Mouse (Mus musculus) forebrain, postnatal 0 days (tissue): ENCODE measurements at regions not wholly inside any gene's neighbourhood (a gene's known extent, or its start where the extent isn't known, plus 50 kb on each side); places are given as distances from the start of the nearest gene placed in this dataset.

Source experiments
- ATAC-seq: fragments of 200-750 bp; cut with Nextera tagmentation; 2 replicates; pipeline ENCODE4 v1.8.0; 2017; ENCODE audit warnings: mild to moderate bottlenecking, moderate library complexity
- DNase-seq: peaks from one replicate; pipeline ENCODE4 v3.0.0-alpha.2; 2015
- H3K27ac ChIP-seq: fragments of 300-500 bp; sonication (generic); 2 replicates; pipeline ENCODE4 v1.5.1; 2014; ENCODE audit warnings: low read depth, mild to moderate bottlenecking, antibody characterized with exemption, low read length, moderate library complexity, mixed read lengths
- H3K27me3 ChIP-seq: fragments of 300-500 bp; sonication (generic); 2 replicates; pipeline ENCODE4 v1.6.1; 2014; ENCODE audit warnings: mild to moderate bottlenecking, low read length, mixed read lengths; ENCODE audit not compliant: insufficient read depth
- H3K36me3 ChIP-seq: fragments of 300-500 bp; sonication (generic); 2 replicates; pipeline ENCODE4 v1.6.1; 2014; ENCODE audit warnings: mild to moderate bottlenecking, moderate library complexity; ENCODE audit not compliant: insufficient read depth
- H3K4me1 ChIP-seq: fragments of 300-500 bp; sonication (generic); 2 replicates; pipeline ENCODE4 v1.6.1; 2014; ENCODE audit warnings: antibody characterized with exemption; ENCODE audit not compliant: insufficient read depth
- H3K4me2 ChIP-seq: fragments of 300-500 bp; sonication (generic); 2 replicates; pipeline ENCODE4 v1.6.1; 2014; ENCODE audit warnings: low read depth, mild to moderate bottlenecking, moderate library complexity
- H3K4me3 ChIP-seq: fragments of 300-500 bp; sonication (generic); 2 replicates; pipeline ENCODE4 v1.5.1; 2014; ENCODE audit warnings: low read depth, low read length, mixed read lengths
- H3K9ac ChIP-seq: fragments of 300-500 bp; sonication (generic); 2 replicates; pipeline ENCODE4 v1.6.1; 2014; ENCODE audit warnings: mild to moderate bottlenecking
- H3K9me3 ChIP-seq: fragments of 300-500 bp; sonication (generic); 2 replicates; pipeline ENCODE4 v1.6.1; 2016; ENCODE audit warnings: low read length
- CTCF ChIP-seq: sonication (generic); IDR thresholded peaks from 2 replicates; pipeline ENCODE4 v1.5.1; 2016; ENCODE audit warnings: antibody characterized with exemption, control low read depth, low read depth
- WGBS: fragments of 180-500 bp; shearing (Covaris S2); extraction: QIAGEN DNeasy Blood & Tissue Kit; methylation state at CpG from one replicate; pipeline ENCODE4 v1.1.7; 2014; 5-methylcytosine and 5-hydroxymethylcytosine counted together

DNA sequence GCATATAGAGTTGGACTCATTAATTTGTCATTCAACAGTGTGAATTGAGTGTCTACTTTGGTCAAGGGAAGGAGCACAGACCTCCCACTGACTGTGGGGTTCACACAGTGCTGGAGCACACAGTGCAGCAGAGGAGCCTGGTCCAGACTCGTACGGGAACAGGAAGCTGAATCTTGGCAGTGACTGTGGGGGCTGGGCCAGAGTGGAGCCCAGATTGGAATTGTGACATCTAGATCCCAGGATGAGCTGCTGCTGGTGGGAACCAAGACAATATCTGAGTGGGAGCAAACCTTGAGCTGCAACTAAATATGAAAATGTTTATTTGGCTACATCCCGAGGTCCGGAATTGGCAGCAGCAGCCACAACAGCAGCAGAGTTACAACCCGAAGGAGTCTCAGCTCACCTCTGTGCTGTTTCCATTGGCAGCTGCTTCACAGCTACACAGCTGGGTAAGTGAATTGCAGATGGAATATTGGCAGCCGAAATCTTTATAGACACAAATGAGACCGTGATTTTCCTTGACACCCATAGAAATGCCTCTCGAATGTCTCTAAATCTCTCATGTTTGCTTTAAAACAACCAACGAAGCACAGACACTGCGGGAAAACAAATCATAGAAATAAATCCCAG is 181.5 kb downstream of the Dad1 start:
- no peak overlapping the region for H3K4me3 ChIP-seq
- H3K4me1 ChIP-seq = no peaks in the 10 kb centered on the region
- ATAC-seq = peak; percentile 34; the same call in 1 of the 2 replicates
- TF ChIP-seq CTCF = no peak
- no peak overlapping the region for H3K4me2 ChIP-seq
- H3K36me3 ChIP-seq = no peaks in the 10 kb centered on the region
- 75% methylated on average over 10 of the region's 10 CpGs for WGBS
- no peaks in the 10 kb centered on the region for H3K27me3 ChIP-seq
- no peaks in the 10 kb centered on the region for H3K9me3 ChIP-seq
- H3K27ac ChIP-seq = no peak overlapping the region
- H3K9ac ChIP-seq = no peak overlapping the region
- DNase-seq = no peak

DNA sequence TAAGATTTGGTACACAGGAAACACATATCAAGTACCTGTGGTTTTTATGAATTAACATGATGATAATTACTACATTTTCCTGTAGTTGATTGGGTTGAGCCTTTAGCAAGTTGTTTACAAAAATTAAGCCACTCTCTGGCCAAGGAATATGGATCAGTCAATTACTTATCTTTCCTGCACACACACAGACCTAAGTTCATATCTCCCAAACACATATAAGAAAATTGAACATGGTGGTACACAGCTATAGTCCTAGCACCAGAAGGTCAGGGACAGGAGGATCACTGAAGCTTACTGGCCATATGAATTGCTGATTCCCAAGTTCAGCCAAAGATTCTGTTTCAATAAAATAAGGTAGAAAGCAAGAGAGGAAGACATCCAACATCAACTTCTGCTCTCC is 183.7 kb downstream of the Dad1 start:
- H3K9ac ChIP-seq = no peak overlapping the region
- H3K4me3 ChIP-seq = no peak overlapping the region
- no peak overlapping the region for H3K27ac ChIP-seq
- no peaks in the 10 kb centered on the region for H3K9me3 ChIP-seq
- H3K4me1 ChIP-seq = no peaks in the 10 kb centered on the region
- H3K36me3 ChIP-seq = no peaks in the 10 kb centered on the region
- no peak for DNase-seq
- H3K4me2 ChIP-seq = no peak overlapping the region
- no peak for TF ChIP-seq CTCF
- H3K27me3 ChIP-seq = no peaks in the 10 kb centered on the region
- no peak for ATAC-seq

DNA sequence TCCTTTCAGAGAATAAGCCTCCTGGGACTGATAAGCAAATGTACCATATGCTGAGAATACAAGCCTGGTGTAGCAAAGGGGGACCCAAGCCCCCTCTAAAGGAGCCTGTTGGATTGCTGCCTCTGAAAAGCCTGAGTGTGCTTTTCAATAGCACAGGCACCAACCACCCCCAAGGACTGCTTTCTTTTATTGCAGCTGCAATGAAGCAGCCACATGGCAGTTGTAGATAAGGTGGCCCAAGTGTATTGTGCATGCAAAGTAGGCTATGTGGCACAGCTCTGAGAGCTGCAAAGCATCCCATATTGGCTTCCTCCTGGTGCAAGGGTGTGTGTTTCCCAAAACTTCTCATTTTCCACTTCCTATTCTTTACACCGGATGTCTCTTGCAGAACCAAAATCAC is 185.2 kb downstream of the Dad1 start:
- Histone ChIP-seq H3K4me3 (no peak overlapping the region), H3K9ac (no peak overlapping the region), H3K27ac (no peak overlapping the region), H3K9me3 (no peaks in the 10 kb centered on the region), H3K36me3 (no peaks in the 10 kb centered on the region), H3K4me1 (no peaks in the 10 kb centered on the region), H3K4me2 (no peak overlapping the region), H3K27me3 (0 out of 2 replicates have a peak, but pooled peaks cover 2% of the 10 kb centered on the region)
- no peak for TF ChIP-seq CTCF
- DNase-seq (no peak), ATAC-seq (no peak)
- WGBS = 93% methylated on average over 1 of the region's 1 CpGs

- H3K27ac ChIP-seq = no peak overlapping the region
- no peak overlapping the region for H3K4me3 ChIP-seq
- WGBS = 68% methylated on average over 4 of the region's 4 CpGs
- H3K36me3 ChIP-seq = no peaks in the 10 kb centered on the region
- 0 out of 2 replicates have a peak, but pooled peaks cover 6% of the 10 kb centered on the region for H3K27me3 ChIP-seq
- H3K9me3 ChIP-seq = no peaks in the 10 kb centered on the region
- H3K9ac ChIP-seq = no peak overlapping the region
- H3K4me1 ChIP-seq = 0 out of 2 replicates have a peak, but pooled peaks cover 5% of the 10 kb centered on the region
- H3K4me2 ChIP-seq = no peak overlapping the region
- no peak for ATAC-seq
- no peak for TF ChIP-seq CTCF
- DNase-seq = no peak
These were observed 188.4 kb downstream of the Dad1 start for GRCm38 (mm10) chr14:54065466-54065865.

GRCm38 (mm10) chr14:54064541-54065402 is 189.1 kb downstream of the Dad1 start:
- Histone ChIP-seq H3K27me3 (0 out of 2 replicates have a peak, but pooled peaks cover 6% of the 10 kb centered on the region), H3K4me2 (no peak overlapping the region), H3K27ac (no peak overlapping the region), H3K4me1 (0 out of 2 replicates have a peak, but pooled peaks cover 5% of the 10 kb centered on the region), H3K9ac (no peak overlapping the region), H3K9me3 (no peaks in the 10 kb centered on the region), H3K4me3 (no peak overlapping the region), H3K36me3 (no peaks in the 10 kb centered on the region)
- TF ChIP-seq CTCF = peak; percentile 96
- WGBS = 27% methylated on average over 11 of the region's 11 CpGs
- peak; percentile 53 for ATAC-seq
- peak; percentile 94 for DNase-seq

- no peaks in the 10 kb centered on the region for H3K36me3 ChIP-seq
- H3K27ac ChIP-seq = no peak overlapping the region
- ATAC-seq = peak; percentile 25
- no peak overlapping the region for H3K4me2 ChIP-seq
- 0 out of 2 replicates have a peak, but pooled peaks cover 6% of the 10 kb centered on the region for H3K27me3 ChIP-seq
- no peak for DNase-seq
- 0 out of 2 replicates have a peak, but pooled peaks cover 5% of the 10 kb centered on the region for H3K4me1 ChIP-seq
- no peak overlapping the region for H3K4me3 ChIP-seq
- no peaks in the 10 kb centered on the region for H3K9me3 ChIP-seq
- no peak overlapping the region for H3K9ac ChIP-seq
- TF ChIP-seq CTCF = no peak
- 17% methylated on average over 3 of the region's 3 CpGs for WGBS
These were observed 192.3 kb downstream of the Dad1 start for GRCm38 (mm10) chr14:54061570-54061969.

DNA sequence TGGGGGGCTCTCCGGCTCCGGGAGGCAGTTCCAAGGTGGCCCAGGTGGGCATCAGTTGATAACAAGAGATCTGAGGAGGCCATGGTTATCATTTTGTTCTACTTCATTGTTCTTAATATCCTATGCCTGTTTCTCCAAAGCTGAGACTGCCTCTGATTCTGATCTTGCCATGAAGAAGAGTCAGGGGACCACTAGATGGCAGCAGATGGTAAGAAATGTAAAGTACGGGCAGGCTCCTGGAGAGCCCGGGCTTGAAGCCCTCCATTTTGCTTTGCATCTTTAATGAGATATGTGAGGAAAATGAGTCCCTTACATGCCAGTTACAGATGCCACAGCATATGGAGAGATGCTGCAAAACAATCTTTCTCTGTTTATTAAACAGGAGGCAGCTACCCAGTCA is 194.1 kb downstream of the Dad1 start:
- Histone ChIP-seq H3K27ac (peak overlapping the region; percentile 42; the same call in 1 of the 2 replicates), H3K27me3 (0 out of 2 replicates have a peak, but pooled peaks cover 6% of the 10 kb centered on the region), H3K9ac (0 out of 2 replicates have a peak overlapping the region, but pooled peaks have one; percentile 1), H3K4me3 (no peak overlapping the region), H3K4me2 (0 out of 2 replicates have a peak overlapping the region, but pooled peaks have one; percentile 11), H3K9me3 (no peaks in the 10 kb centered on the region), H3K36me3 (no peaks in the 10 kb centered on the region), H3K4me1 (peaks cover 5% of the 10 kb centered on the region; the same call in 1 of the 2 replicates)
- WGBS = 17% methylated on average over 4 of the region's 4 CpGs
- TF ChIP-seq CTCF = peak; percentile 90
- peak; percentile 91 for ATAC-seq
- DNase-seq = peak; percentile 95
